Mouse (Mus musculus): ENCODE results near the gene Gjb1. TPM values are rescaled to one million over a fixed set of nuclear protein-coding genes. Genes with fewer than 3 reads are reported as not detected.

Gene Gjb1
- total RNA-seq, 2 experiments from 2014 or later: 6.2 to 43.9 TPM

- DNase-seq (ENCODE audit: low spot score in 2 of 2): no peak
These were observed 18.2 kb downstream of the Gjb1 start for GRCm38 (mm10) chrX:101394341-101394740.

- DNase-seq (ENCODE audit: low spot score in 2 of 2): no peak
These were observed 20.3 kb downstream of the Gjb1 start for GRCm38 (mm10) chrX:101396459-101396858.

- peak; percentile 17 to 27 for DNase-seq (ENCODE audit: low spot score in 2 of 2)
These were observed 43.0 kb downstream of the Gjb1 start for GRCm38 (mm10) chrX:101418946-101419724.

GRCm38 (mm10) chrX:101419725-101420699 is 43.8 kb downstream of the Gjb1 start:
- peak; percentile 67 to 70 for DNase-seq (ENCODE audit: low spot score in 2 of 2)

GRCm38 (mm10) chrX:101420700-101421095 is 44.5 kb downstream of the Gjb1 start, which contains the start of gene Zmym3:
Gene Zmym3 (minus strand): TSS chrX:101420849.
- no peak for DNase-seq (ENCODE audit: low spot score in 2 of 2)

- no peak for DNase-seq (ENCODE audit: low spot score in 2 of 2)
These were observed 47.3 kb downstream of the Gjb1 start for GRCm38 (mm10) chrX:101423462-101423861.

DNA sequence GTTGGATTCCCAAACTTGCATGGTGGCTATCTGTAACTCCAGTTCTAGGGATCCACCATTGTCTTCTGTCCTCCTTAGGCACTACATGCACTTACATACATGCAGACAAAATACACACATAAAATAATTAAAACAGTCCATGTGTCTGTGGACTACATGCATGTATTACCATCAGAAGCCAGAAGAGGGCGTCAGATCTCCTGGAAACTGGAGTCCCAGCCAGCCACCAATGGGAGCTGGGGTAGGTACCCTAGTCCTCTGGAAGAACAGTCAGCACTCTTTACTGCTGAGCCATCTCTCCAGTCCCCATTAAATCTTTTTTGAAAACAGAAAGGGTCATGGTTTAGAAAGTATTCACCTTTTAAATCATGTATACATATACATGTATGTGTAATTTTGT is 51.6 kb downstream of the Gjb1 start:
- DNase-seq (ENCODE audit: low spot score in 2 of 2): no peak

- DNase-seq (ENCODE audit: low spot score in 2 of 2): no peak
These were observed 52.6 kb downstream of the Gjb1 start for GRCm38 (mm10) chrX:101428785-101429141.

DNA sequence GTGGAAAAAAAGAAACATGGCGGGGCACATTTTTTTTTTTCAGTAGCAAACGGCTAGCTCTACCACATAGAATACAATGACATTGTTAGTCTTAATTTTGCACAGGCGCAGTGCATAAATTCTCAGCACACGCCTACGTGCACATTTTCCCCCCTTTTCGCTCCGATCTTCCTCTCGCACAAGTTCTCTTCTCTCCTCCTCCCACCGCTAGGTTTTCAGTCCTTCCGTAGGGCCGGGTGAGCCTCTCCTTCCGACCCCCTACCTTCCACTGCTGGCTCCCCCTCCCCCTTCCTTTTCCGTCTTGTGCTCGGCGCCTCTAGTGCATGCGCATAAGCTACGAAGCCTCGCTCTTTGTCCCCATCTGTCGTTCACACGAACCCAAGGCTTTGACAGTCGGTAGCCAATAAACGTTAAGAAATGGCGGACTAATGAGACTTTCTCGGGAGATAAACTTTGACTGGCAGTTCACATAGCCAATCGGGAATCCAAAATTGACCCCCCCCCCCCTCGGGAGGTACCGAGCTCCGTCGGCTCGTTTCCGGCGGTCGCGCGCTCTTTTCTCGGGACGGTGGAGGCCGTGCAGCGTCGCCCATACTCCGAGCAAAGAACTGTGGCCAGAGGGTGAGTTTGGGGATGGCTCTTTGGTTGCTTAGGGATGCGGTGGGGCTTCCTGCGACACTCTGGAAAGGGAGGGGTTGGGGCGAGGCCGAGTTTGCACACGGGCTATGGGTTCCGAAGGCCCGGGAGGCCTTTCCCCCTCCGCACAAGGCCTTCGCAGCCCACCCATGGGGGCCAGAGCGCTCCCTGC is 53.2 kb downstream of the Gjb1 start, which contains the start of gene Nono:
Gene Nono, plus strand, starts transcription at position 177 of the 808 bp plus-strand sequence.
- peak in 1 of 2 experiments; percentile 66 for DNase-seq (ENCODE audit: low spot score in 2 of 2)

GRCm38 (mm10) chrX:101429976-101430375 is 53.8 kb downstream of the Gjb1 start:
- DNase-seq (ENCODE audit: low spot score in 2 of 2): peak in 1 of 2 experiments; percentile 10

Other genes with a start within 250 kb of the Gjb1 start
- gene Snx12, start 153.8 kb upstream of the Gjb1 start, total RNA-seq (2021): 10 to 100 TPM; 58.5 to 61.6 TPM
- gene Foxo4, start 121.8 kb upstream of the Gjb1 start, total RNA-seq (2021): 10 to 100 TPM; 32.3 to 36.8 TPM
- gene Gm614, start 112.4 kb upstream of the Gjb1 start, total RNA-seq (2021): 1 to 10 TPM in 1 of 2 experiments, under 1 TPM in 1; 0.84 to 1.2 TPM
- 10 to 100 TPM; 10.4 TPM for gene Il2rg, start 108.1 kb upstream of the Gjb1 start, total RNA-seq (2021)
- gene Gm20489, start 107.4 kb upstream of the Gjb1 start, total RNA-seq (2021): not detected
- gene Med12, start 102.3 kb upstream of the Gjb1 start, total RNA-seq (2021): 10 to 100 TPM; 43.6 to 48.7 TPM
- gene Nlgn3, start 77.2 kb upstream of the Gjb1 start, total RNA-seq (2021): 10 to 100 TPM; 13.4 to 13.6 TPM
- gene Zmym3, start 44.5 kb downstream of the Gjb1 start, total RNA-seq (2021): 100 to 1,000 TPM; 134 to 141 TPM
- 100 to 1,000 TPM; 287 to 290 TPM for gene Nono, start 52.9 kb downstream of the Gjb1 start, total RNA-seq (2021)
- gene Itgb1bp2, start 72.7 kb downstream of the Gjb1 start, total RNA-seq (2021): 10 to 100 TPM in 1 of 2 experiments, 1 to 10 TPM in 1; 8.5 to 18.5 TPM
- gene Taf1, start 156.4 kb downstream of the Gjb1 start, total RNA-seq (2021): 10 to 100 TPM; 30.9 to 45.0 TPM

Measured in adrenal gland, postnatal 4 days (tissue).